In genomic region chr4:43533270-43533669, GRCm38 (mm10) we compare ENCODE assay signal across 14 mouse cellular contexts. TPM values are rescaled to one million over a fixed set of nuclear protein-coding genes. Genes with fewer than 3 reads are reported as not detected.
DNase-seq lines count a peak whose midpoint lies in the region; ATAC-seq lines count a peak whose summit lies in the region.
"Had no signal": no experiment of that assay in that cellular context is flagged by ENCODE, and none has a peak within 500 bp of the region (broad histone marks: within the 10 kb centered on the region; RNA-seq: fewer than 3 reads in every experiment).

No protein-coding gene starts in this region.

- ATAC-seq in erythroid progenitor cell, adult 5-6 weeks (replicated peaks; ENCODE audit: low FRiP score, poor library complexity, severe bottlenecking): no peak
- ATAC-seq: forebrain, embryonic 14.5 days; midbrain, embryonic 15.5 days had no signal

- peak; percentile 54 for DNase-seq in ovary, adult 18-20 months (ENCODE audit: low spot score)
- no peak for DNase-seq in ovary, postnatal 10 days (ENCODE audit: low spot score)
- DNase-seq in adrenal gland, postnatal 10 days: peak; percentile 83
- DNase-seq in kidney, adult 8-10 months: peak; percentile 31 to 42
- peak; percentile 62 for DNase-seq in testis, postnatal 14 days (ENCODE audit: low spot score)
- DNase-seq in urinary bladder, postnatal 25 days (ENCODE audit: low spot score): no peak
- DNase-seq: cerebellum, adult 9-11 months; layer of hippocampus, adult 9-11 months; lung, adult 2 months; right cerebral cortex, adult 18-20 months had no signal

RNA-seq across cellular contexts. Expression of gene Tpm2, which starts 9.7 kb away (rescaled TPM):
- 100 to 1,000 TPM; 203 to 822 TPM for total RNA-seq in adrenal gland, postnatal 10 days (2021)
- not detected in 2 replicates for total RNA-seq in erythroid progenitor cell, adult 5-6 weeks (2015; ENCODE audit: low replicate concordance)
- total RNA-seq in erythroid progenitor cell, adult 5-6 weeks (2017; ENCODE audit: low replicate concordance): not detected in 2 replicates

RNA-seq across cellular contexts. Expression of gene Car9, which starts 26.5 kb away (rescaled TPM):
- total RNA-seq in adrenal gland, postnatal 10 days (2021): under 1 TPM; 0.76 to 0.90 TPM
- total RNA-seq in erythroid progenitor cell, adult 5-6 weeks (2015; ENCODE audit: low replicate concordance): 1.7 TPM in 1 of 2 replicates, not detected in the other
- total RNA-seq in erythroid progenitor cell, adult 5-6 weeks (2017; ENCODE audit: low replicate concordance): not detected in 2 replicates
- total RNA-seq: neutrophil, adult 5-6 weeks had no signal

RNA-seq across cellular contexts. Expression of gene Creb3, which starts 28.9 kb away (rescaled TPM):
- total RNA-seq in adrenal gland, postnatal 10 days (2021): 100 to 1,000 TPM in 1 of 2 experiments, 10 to 100 TPM in 1; 90.4 to 108 TPM
- total RNA-seq in erythroid progenitor cell, adult 5-6 weeks (2015; ENCODE audit: low replicate concordance): 8.0 and 12.3 TPM in 2 replicates
- 9.6 and 45.0 TPM in 2 replicates for total RNA-seq in erythroid progenitor cell, adult 5-6 weeks (2017; ENCODE audit: low replicate concordance)

RNA-seq across cellular contexts. Expression of gene Tln1, which starts 29.2 kb away (rescaled TPM):
- total RNA-seq in adrenal gland, postnatal 10 days (2021): 100 to 1,000 TPM; 171 to 192 TPM
- total RNA-seq in erythroid progenitor cell, adult 5-6 weeks (2015; ENCODE audit: low replicate concordance): 111 and 144 TPM in 2 replicates
- total RNA-seq in erythroid progenitor cell, adult 5-6 weeks (2017; ENCODE audit: low replicate concordance): 643 and 746 TPM in 2 replicates

RNA-seq across cellular contexts. Expression of gene Arhgef39, which starts 33.8 kb away (rescaled TPM):
- total RNA-seq in adrenal gland, postnatal 10 days (2021): 10 to 100 TPM in 1 of 2 experiments, 1 to 10 TPM in 1; 6.2 to 10.9 TPM
- total RNA-seq in erythroid progenitor cell, adult 5-6 weeks (2015; ENCODE audit: low replicate concordance): 233 and 242 TPM in 2 replicates
- total RNA-seq in erythroid progenitor cell, adult 5-6 weeks (2017; ENCODE audit: low replicate concordance): 202 and 213 TPM in 2 replicates

Comparison
In these comparisons a context has a peak if more than half of its experiments do, and no peak if none do; other contexts are left out.
1. DNase-seq: peak in ovary, adult 18-20 months (single experiment), adrenal gland, postnatal 10 days (single experiment), kidney, adult 8-10 months (2 of 2) and testis, postnatal 14 days (single experiment); none in ovary, postnatal 10 days (single experiment) and urinary bladder, postnatal 25 days (single experiment).
2. RNA of gene Tpm2, which starts 9.7 kb away (total RNA-seq): 203 to 822 TPM in adrenal gland, postnatal 10 days; not detected in erythroid progenitor cell, adult 5-6 weeks; every median in the first group is over 100 times any median in the second.